Mouse (Mus musculus) forebrain, embryonic 13.5 days (tissue): ENCODE data around the gene St3gal3. TPM values are rescaled to one million over a fixed set of nuclear protein-coding genes. Genes with fewer than 3 reads are reported as not detected.

Source experiments
- ATAC-seq: fragments of 200-750 bp; cut with Nextera tagmentation; 2 replicates; pipeline ENCODE4 v1.8.0; 2017
- H3K27ac ChIP-seq: fragments of 300-500 bp; sonication (generic); 2 replicates; pipeline ENCODE4 v1.5.1; 2015; ENCODE audit warnings: inconsistent platforms, mild to moderate bottlenecking, moderate library complexity
- H3K27me3 ChIP-seq: fragments of 300-500 bp; sonication (generic); 2 replicates; pipeline ENCODE4 v1.6.1; 2015; ENCODE audit warnings: mild to moderate bottlenecking, inconsistent platforms
- H3K36me3 ChIP-seq: fragments of 300-500 bp; sonication (generic); 2 replicates; pipeline ENCODE4 v1.6.1; 2015; ENCODE audit warnings: mild to moderate bottlenecking, inconsistent platforms; ENCODE audit not compliant: poor library complexity, severe bottlenecking
- H3K4me1 ChIP-seq: fragments of 300-500 bp; sonication (generic); 2 replicates; pipeline ENCODE4 v1.6.1; 2015; ENCODE audit warnings: inconsistent platforms
- H3K4me2 ChIP-seq: fragments of 300-500 bp; sonication (generic); 2 replicates; pipeline ENCODE4 v1.6.1; 2015; ENCODE audit warnings: inconsistent platforms, mild to moderate bottlenecking, moderate library complexity
- H3K4me3 ChIP-seq: fragments of 300-500 bp; sonication (generic); 2 replicates; pipeline ENCODE4 v1.5.1; 2015; ENCODE audit warnings: mild to moderate bottlenecking, inconsistent platforms
- H3K9ac ChIP-seq: fragments of 300-500 bp; sonication (generic); 2 replicates; pipeline ENCODE4 v1.6.1; 2015; ENCODE audit warnings: mild to moderate bottlenecking, inconsistent platforms
- H3K9me3 ChIP-seq: fragments of 300-500 bp; sonication (generic); replicated peaks from 2 replicates; pipeline ENCODE4 v1.6.1; 2016; ENCODE audit warnings: inconsistent platforms
- WGBS: fragments of 180-500 bp; shearing (Covaris S2); methylation state at CpG from one replicate; pipeline ENCODE4 v1.1.7; 2015; 5-methylcytosine and 5-hydroxymethylcytosine counted together
- polyA plus RNA-seq: library from polyadenylated mRNA; unstranded; fragments of >200 nt; fragmentation: Nextera tagmentation; extraction: Ambion mirVana; gene quantifications from 2 replicates; pipeline ENCODE4 v1.2.1, GENCODE M21; 2015

St3gal3 gene
- 9.2 and 10.5 TPM in 2 replicates for polyA plus RNA-seq

DNA sequence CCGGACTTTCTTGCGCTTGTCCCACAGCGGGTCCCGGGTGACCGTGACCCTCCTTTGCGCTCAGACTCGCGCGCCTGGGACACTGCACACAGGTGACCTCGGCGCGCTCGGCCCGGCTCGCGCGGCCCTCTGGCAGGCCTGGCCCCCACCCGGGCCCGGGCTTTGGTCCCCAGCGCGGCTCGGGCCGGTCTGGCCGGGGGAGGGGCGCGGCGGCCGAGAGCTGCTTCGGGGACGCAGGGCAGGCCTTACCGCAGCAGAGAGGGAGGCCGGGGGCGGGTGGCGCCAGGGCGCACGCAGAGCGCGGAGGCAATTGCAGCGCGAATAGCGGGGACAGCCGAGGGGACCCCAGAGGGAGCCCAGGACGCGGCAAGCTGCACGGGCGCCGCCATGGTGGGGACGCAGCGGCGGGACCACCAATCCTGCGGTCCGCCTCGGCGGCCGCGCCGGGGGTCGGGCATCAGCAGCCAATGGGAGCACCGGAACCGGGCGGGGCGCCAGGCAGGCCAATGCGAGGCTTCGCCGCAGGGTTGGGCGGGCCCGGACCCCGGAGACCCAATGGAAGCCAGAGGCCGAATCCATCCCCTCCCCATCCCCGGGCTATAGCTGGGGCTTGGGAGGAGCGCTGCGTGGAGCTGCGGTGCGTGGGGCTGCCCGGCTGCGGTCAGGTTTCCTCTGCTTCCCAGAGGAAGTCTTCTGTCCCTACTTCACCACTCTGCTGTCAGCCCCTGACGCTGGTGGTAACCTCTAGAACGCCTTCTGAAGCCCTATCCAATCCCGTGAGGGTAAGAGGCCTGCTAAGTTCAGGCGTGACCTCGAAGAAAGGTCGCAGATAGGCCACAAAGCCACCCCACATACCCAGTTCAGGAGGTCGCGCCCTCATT, at the start of gene St3gal3:
TSS of gene St3gal3 (minus strand) at position 430 of the 881 bp plus-strand sequence.
- peak within 1 kb of the TSS; percentile 84 for H3K4me2 ChIP-seq
- peaks cover 24% of the 10 kb centered on the region for H3K4me1 ChIP-seq
- ATAC-seq: peak; percentile 99
- H3K9me3 ChIP-seq: no peaks in the 10 kb centered on the region
- peak within 1 kb of the TSS; percentile 86 for H3K9ac ChIP-seq
- under 1% methylated on average over 77 of the region's 84 CpGs for WGBS
- peak within 1 kb of the TSS; percentile 97 for H3K4me3 ChIP-seq
- peaks cover 37% of the 10 kb centered on the region for H3K36me3 ChIP-seq
- no peaks in the 10 kb centered on the region for H3K27me3 ChIP-seq
- H3K27ac ChIP-seq: peak within 1 kb of the TSS; percentile 75

DNA sequence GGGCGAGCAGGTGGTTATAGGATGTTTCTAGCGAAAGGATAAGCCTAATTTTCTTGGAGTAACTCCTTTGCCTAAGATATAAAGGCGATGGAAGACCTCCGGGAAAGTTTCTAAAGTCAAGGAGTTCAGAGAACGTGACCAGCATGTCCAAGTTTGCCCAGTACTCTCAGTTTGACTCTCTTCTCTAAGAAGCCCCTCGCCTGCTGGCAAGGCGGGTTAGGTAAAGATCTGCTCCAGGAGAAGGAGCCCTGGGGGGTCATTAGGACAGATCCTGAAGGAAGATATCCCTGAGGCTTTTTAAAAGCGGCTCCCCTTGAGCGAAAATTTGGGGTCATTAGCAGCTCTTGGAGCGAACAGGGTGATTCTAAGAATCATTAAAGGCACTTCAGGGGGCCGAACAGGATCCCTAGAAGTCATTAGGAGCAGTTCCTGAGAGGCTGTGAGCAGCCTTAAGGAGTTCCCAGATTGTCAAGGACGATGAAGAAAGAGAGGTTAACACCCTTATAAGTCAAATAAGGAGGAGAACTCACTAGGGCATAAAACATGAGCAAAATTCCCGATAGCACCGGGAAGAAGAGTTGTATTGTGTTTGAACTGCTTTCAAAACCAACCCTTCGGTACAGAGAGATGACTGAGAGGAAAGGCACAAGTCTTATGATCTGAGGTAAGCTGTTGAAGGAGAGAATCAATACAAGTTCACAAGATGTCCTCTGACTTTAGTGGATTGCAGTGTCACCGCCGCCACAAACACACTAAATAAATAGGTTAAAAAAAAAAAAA, 45.8 kb upstream of the St3gal3 start:
- H3K4me1 ChIP-seq: peaks cover 18% of the 10 kb centered on the region
- 10% methylated on average over 17 of the region's 17 CpGs for WGBS
- peak overlapping the region; percentile 94 for H3K27ac ChIP-seq
- H3K4me2 ChIP-seq: peak overlapping the region; percentile 70
- H3K27me3 ChIP-seq: no peaks in the 10 kb centered on the region
- H3K9ac ChIP-seq: peak overlapping the region; percentile 82
- no peaks in the 10 kb centered on the region for H3K9me3 ChIP-seq
- H3K36me3 ChIP-seq: peaks cover 19% of the 10 kb centered on the region
- ATAC-seq: peak; percentile 2
- peak overlapping the region; percentile 69 for H3K4me3 ChIP-seq

DNA sequence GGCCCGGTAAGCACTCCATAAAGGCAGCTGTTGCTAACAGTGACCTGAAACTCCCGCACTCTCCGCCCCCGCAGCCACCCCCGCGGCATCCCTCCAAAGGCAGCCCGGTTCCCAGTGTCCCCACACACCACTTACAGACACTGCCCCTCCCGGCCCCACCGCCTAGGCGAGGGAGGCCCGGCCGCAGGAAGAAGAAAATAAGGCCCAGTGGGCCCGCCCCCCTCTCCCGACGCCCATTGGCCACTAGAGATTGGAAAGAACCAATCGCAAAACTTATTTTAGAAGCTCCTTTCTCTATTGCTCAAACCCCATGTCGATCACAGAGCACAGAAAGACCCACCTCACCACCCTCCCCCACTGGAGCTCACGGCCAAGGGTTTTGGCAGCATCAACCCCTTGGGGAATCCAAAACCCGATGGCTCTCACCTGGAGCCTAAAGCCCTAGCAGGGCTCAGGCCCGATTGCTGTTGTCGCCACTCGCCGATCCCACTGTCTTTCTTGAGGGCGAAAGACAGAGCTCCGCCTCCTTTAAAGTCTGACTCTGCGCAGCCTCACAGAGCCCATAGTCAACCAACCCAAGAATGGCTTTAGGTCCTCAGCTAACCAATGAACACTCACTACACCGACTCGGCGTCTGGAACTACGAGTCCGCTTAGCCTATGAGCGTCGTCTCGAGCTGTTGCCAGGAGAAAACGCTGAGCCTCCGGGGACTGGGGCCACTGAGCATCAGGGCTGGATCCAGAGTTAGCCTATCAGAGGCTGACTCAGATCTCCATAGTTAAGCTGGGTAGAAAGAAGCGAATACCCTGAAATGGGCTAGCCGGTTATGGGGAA, 45.0 kb upstream of the St3gal3 start, which contains the start of gene Kdm4a:
TSS of gene Kdm4a (minus strand) at position 577 of the 834 bp plus-strand sequence.
- peak; percentile 100 for ATAC-seq

DNA sequence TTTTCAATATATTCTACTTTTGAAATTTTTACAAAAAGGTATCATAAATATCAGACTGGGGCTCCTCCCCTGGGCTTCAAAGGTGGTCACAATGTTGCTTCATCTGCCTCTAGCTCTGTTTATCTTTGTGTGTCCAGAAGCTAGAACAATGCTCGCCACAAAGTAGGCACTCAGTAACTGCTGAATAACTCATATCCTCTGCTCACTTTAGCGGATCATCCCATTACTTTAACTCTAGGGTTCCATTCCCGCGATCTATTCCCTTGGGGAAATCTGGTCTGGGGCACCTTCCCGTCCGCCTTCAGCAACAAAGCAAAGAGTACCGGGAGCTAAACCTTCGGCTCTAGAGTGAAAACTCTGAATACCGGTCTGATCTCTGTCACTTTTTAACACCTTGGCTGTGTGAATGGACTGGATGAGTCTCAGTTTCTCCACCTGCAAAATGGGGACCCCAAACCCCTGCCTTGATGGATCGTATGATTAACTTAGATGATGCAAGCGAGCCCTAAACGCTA, 44.3 kb upstream of the St3gal3 start:
- peak overlapping the region; percentile 94 for H3K27ac ChIP-seq
- H3K4me3 ChIP-seq: peak overlapping the region; percentile 69
- peak overlapping the region; percentile 65 for H3K4me2 ChIP-seq
- H3K9ac ChIP-seq: peak overlapping the region; percentile 82
- no peak for ATAC-seq
- 2% methylated on average over 12 of the region's 12 CpGs for WGBS
- peaks cover 34% of the 10 kb centered on the region for H3K36me3 ChIP-seq
- H3K27me3 ChIP-seq: no peaks in the 10 kb centered on the region
- H3K4me1 ChIP-seq: peaks cover 18% of the 10 kb centered on the region
- H3K9me3 ChIP-seq: no peaks in the 10 kb centered on the region

More for the DNA sequence above, 45.0 kb upstream of the St3gal3 start, which contains the start of gene Kdm4a:
- Histone ChIP-seq H3K27ac (peak within 1 kb of the TSS; percentile 94), H3K27me3 (no peaks in the 10 kb centered on the region), H3K4me1 (peaks cover 18% of the 10 kb centered on the region), H3K36me3 (peaks cover 27% of the 10 kb centered on the region), H3K9me3 (no peaks in the 10 kb centered on the region), H3K4me3 (peak within 1 kb of the TSS; percentile 69), H3K4me2 (peak within 1 kb of the TSS; percentile 70), H3K9ac (peak within 1 kb of the TSS; percentile 82)
- under 1% methylated on average over 38 of the region's 38 CpGs for WGBS

DNA sequence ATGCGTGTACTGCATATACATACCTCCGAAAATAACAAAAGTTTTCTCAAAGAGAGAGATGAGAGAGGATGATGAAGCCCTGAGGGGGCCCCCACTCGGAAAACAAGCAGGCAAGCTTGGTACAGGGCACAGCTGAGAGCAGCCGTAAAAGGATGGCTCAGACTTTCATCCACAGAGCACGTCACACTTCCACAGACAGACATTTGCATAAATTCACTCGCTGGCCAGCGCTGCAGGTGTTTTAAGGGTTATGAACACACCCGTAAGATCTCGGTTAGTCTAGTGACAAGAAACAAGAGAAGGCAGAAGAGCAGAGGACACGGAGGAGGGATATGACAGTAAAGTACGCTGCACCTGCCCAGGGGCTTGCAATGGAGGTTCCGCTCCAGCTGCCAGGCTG, 37.7 kb upstream of the St3gal3 start:
- no peak for ATAC-seq
- Histone ChIP-seq H3K9ac (no peak overlapping the region), H3K4me1 (no peaks in the 10 kb centered on the region), H3K4me2 (no peak overlapping the region), H3K27me3 (no peaks in the 10 kb centered on the region), H3K9me3 (no peaks in the 10 kb centered on the region), H3K27ac (no peak overlapping the region), H3K36me3 (peaks cover 100% of the 10 kb centered on the region), H3K4me3 (no peak overlapping the region)
- 96% methylated on average over 12 of the region's 12 CpGs for WGBS

DNA sequence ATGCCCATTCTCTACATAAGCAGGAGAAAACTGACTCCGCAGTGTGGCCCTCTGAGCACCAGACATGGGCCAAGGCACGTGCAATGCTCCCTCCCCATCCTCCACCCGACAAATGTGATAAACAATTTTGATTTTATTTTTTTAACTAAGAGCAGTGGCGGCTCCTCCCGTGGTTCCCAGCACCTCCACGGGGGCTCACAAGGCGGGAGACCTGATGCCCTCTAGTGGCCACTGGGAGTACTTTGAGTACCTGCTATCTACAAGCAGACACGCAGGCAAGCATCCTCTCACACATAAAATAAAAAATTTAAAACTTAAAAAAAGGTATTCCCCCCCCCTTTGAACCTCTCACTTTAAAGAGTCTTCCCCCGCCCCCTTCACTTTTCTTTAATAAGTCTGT, 36.3 kb upstream of the St3gal3 start:
- H3K4me1 ChIP-seq: no peaks in the 10 kb centered on the region
- no peak overlapping the region for H3K27ac ChIP-seq
- H3K9ac ChIP-seq: no peak overlapping the region
- no peaks in the 10 kb centered on the region for H3K27me3 ChIP-seq
- no peaks in the 10 kb centered on the region for H3K9me3 ChIP-seq
- H3K4me2 ChIP-seq: no peak overlapping the region
- no peak overlapping the region for H3K4me3 ChIP-seq
- 93% methylated on average over 9 of the region's 9 CpGs for WGBS
- ATAC-seq: no peak
- H3K36me3 ChIP-seq: peaks cover 100% of the 10 kb centered on the region

DNA sequence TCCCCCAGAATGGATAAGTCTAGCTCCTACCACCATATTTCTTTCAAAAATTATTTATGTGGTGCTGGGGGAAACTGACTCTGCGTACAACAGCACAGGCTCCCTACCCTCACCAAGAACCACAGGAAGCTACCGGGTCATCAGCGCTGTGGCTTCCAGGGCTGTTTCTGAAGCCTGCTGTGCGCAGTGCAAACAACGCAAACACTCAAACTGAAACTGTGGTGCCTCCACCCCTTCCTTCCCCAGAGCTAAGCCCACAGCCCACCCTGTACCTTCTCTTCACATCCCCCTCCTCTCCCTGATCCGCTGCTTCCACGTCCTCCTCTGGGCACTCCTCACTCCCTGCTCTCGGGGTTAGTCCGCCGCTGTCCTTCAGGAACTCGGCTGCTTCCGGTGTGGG, 27.4 kb upstream of the St3gal3 start:
- Histone ChIP-seq H3K36me3 (peaks cover 99% of the 10 kb centered on the region), H3K27me3 (no peaks in the 10 kb centered on the region), H3K4me1 (no peaks in the 10 kb centered on the region), H3K4me2 (no peak overlapping the region), H3K4me3 (no peak overlapping the region), H3K9me3 (no peaks in the 10 kb centered on the region), H3K27ac (no peak overlapping the region), H3K9ac (no peak overlapping the region)
- WGBS: 97% methylated on average over 12 of the region's 12 CpGs
- ATAC-seq: no peak

DNA sequence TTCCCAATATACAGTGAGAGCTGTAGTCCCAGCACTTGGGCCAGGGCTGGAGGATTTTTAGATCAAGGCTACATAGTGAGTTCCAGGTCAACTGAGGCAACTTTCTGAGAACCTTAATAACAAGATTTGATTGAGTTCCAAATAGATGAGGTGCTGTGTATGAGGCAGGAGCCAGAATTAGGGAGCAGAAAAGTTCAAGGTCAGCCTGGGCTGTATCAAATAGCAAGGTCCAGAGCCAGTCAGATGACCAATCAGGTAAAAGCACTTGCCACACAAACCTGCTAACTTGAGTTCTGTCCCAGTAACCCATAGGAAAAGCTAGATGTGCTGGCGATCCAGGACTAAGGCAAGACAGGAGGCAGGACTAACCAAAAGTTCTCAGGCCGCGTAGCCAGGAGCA, 23.0 kb upstream of the St3gal3 start:
- peaks cover 98% of the 10 kb centered on the region for H3K36me3 ChIP-seq
- 91% methylated on average over 3 of the region's 3 CpGs for WGBS
- H3K4me3 ChIP-seq: no peak overlapping the region
- H3K4me2 ChIP-seq: no peak overlapping the region
- no peaks in the 10 kb centered on the region for H3K27me3 ChIP-seq
- no peak overlapping the region for H3K9ac ChIP-seq
- H3K27ac ChIP-seq: no peak overlapping the region
- H3K4me1 ChIP-seq: no peaks in the 10 kb centered on the region
- ATAC-seq: no peak
- no peaks in the 10 kb centered on the region for H3K9me3 ChIP-seq

DNA sequence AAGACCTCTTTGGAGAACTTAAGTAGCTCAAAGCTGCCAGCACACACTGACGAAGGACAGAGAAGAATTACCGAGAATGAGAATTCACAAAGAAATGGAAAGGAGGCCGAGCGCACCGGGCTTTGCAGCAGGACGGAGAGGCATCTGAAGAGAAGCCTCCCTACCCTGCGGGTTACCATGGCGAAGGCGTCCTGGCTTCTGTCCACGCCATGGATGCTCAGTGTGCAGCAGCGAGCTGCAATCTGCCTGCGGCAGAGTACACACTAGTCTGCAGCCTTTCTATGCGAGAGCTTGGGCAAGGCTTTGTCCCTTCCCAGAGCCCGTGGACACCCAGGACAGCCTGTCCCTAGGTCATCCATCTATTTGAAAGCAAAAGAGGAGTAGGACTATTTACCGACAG, 21.8 kb upstream of the St3gal3 start:
- H3K4me1 ChIP-seq: no peaks in the 10 kb centered on the region
- H3K4me2 ChIP-seq: no peak overlapping the region
- H3K27ac ChIP-seq: no peak overlapping the region
- 77% methylated on average over 15 of the region's 15 CpGs for WGBS
- no peaks in the 10 kb centered on the region for H3K9me3 ChIP-seq
- peaks cover 98% of the 10 kb centered on the region for H3K36me3 ChIP-seq
- no peak for ATAC-seq
- no peaks in the 10 kb centered on the region for H3K27me3 ChIP-seq
- no peak overlapping the region for H3K9ac ChIP-seq
- H3K4me3 ChIP-seq: no peak overlapping the region

DNA sequence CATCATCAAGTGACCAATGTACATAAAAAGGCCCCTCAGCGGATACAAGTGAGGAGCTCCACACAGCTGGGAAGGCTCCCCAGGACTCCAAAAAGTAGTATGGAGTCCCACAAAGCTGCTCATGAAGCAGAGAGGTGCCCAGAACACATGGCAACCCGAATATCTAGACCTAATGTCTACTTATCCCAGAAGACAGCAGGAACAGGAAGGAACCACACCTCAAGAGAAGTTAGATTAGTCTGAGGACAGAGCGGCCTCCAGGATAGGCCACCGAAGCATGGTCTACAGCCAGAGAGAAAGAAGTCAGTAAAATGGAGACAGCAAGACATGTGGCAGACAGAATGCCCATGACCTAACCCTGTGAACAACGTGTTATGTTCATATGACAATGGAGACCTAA, 20.2 kb upstream of the St3gal3 start:
- Histone ChIP-seq H3K9ac (no peak overlapping the region), H3K4me1 (no peaks in the 10 kb centered on the region), H3K4me2 (no peak overlapping the region), H3K27me3 (no peaks in the 10 kb centered on the region), H3K27ac (no peak overlapping the region), H3K4me3 (no peak overlapping the region), H3K36me3 (peaks cover 98% of the 10 kb centered on the region), H3K9me3 (no peaks in the 10 kb centered on the region)
- ATAC-seq: no peak
- WGBS: 92% methylated on average over 5 of the region's 5 CpGs

DNA sequence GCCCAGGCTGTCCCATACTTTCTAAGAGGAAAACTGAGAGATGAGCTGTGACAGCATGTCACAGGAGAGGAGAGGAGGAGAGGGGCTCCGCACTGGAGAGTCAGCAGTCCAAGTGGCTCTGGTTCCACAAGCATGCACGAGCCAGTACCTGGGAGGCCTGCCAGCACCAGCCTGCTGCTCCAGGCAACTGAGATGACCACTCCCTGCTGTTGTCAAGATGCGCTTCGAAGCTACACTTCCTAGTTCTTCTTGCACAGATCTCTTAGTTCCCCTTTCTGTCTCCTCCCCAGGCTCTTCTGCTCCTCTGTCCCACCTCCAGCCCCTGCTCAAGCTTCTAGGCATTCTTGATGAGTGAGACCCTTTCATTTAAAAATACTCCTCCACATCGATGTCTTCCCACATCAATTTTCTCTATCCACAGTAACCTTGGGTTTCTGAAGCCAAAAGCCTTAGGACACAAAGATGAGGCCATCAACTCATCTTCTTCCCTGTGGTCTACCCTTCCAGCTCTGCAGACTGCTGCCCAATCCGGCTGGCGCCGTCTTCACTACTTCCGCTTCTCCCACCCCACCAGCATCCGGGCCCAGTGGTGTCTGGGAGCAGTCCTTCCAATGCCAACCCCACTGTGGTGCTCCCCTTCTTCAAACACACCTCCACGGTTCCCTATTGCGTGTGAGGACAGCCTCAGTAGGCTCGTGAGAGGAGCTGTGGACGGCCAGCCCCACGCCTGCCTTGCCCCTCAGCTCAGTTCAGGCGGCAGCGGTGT, 17.5 kb upstream of the St3gal3 start:
- Histone ChIP-seq H3K36me3 (peaks cover 98% of the 10 kb centered on the region), H3K4me1 (no peaks in the 10 kb centered on the region), H3K9ac (no peak overlapping the region), H3K4me2 (no peak overlapping the region), H3K4me3 (no peak overlapping the region), H3K27me3 (no peaks in the 10 kb centered on the region), H3K27ac (no peak overlapping the region), H3K9me3 (no peaks in the 10 kb centered on the region)
- 95% methylated on average over 17 of the region's 17 CpGs for WGBS
- no peak for ATAC-seq
